Mouse (Mus musculus) urinary bladder, postnatal 4 days (tissue): ENCODE data around the gene Insm2.
"Not testable (repeated sequence)": the region's sequence is repeated elsewhere in the genome, so short reads cannot be mapped to it uniquely, and the experiment has no call there.

Experiments used
- DNase-seq, 2 experiments: peaks; one replicate each; pipeline ENCODE4 v3.0.0; 2021 to 2022; ENCODE audit warnings: low spot score in 2 of 2

The Insm2 gene

GRCm38 (mm10) chr12:55598887-55599561, at the start of gene Insm2:
Insm2 (plus strand) TSS chr12:55599427.
- no peak for DNase-seq

GRCm38 (mm10) chr12:55554901-55555300, 44.3 kb upstream of the Insm2 start:
- not testable (repeated sequence) for DNase-seq

- DNase-seq: no peak
Observed at GRCm38 (mm10) chr12:55557866-55558265, 41.4 kb upstream of the Insm2 start.

GRCm38 (mm10) chr12:55559184-55559855, 39.9 kb upstream of the Insm2 start:
- no peak for DNase-seq

- DNase-seq: no peak
Observed at GRCm38 (mm10) chr12:55560025-55560690, 39.1 kb upstream of the Insm2 start.

GRCm38 (mm10) chr12:55563742-55564141, 35.5 kb upstream of the Insm2 start:
- DNase-seq: no peak

GRCm38 (mm10) chr12:55564187-55564963, 34.9 kb upstream of the Insm2 start:
- no peak for DNase-seq

- DNase-seq: no peak
Observed at GRCm38 (mm10) chr12:55565206-55565605, 34.0 kb upstream of the Insm2 start, which contains the start of gene Aldoart2. Aldoart2 (plus strand) TSS chr12:55565239.

- no peak for DNase-seq
Observed at GRCm38 (mm10) chr12:55565867-55566266, 33.4 kb upstream of the Insm2 start.

- no peak for DNase-seq
Observed at GRCm38 (mm10) chr12:55566837-55567236, 32.4 kb upstream of the Insm2 start.

GRCm38 (mm10) chr12:55568466-55568865, 30.8 kb upstream of the Insm2 start:
- no peak for DNase-seq

- no peak for DNase-seq
Observed at GRCm38 (mm10) chr12:55569676-55570075, 29.6 kb upstream of the Insm2 start.

GRCm38 (mm10) chr12:55570646-55571045, 28.6 kb upstream of the Insm2 start:
- no peak for DNase-seq

GRCm38 (mm10) chr12:55571181-55571580, 28.0 kb upstream of the Insm2 start:
- no peak for DNase-seq

GRCm38 (mm10) chr12:55571661-55572060, 27.6 kb upstream of the Insm2 start:
- no peak for DNase-seq

- no peak for DNase-seq
Observed at GRCm38 (mm10) chr12:55573089-55573488, 26.1 kb upstream of the Insm2 start.

GRCm38 (mm10) chr12:55573794-55574193, 25.4 kb upstream of the Insm2 start:
- DNase-seq: no peak

- DNase-seq: not testable (repeated sequence)
Observed at GRCm38 (mm10) chr12:55586936-55587335, 12.3 kb upstream of the Insm2 start.

- DNase-seq: no peak
Observed at GRCm38 (mm10) chr12:55598537-55598886, 715 bp upstream of the Insm2 start.

GRCm38 (mm10) chr12:55599639-55600502, 644 bp downstream of the Insm2 start:
- DNase-seq: peak; percentile 60 to 76

GRCm38 (mm10) chr12:55600503-55600994, 1.3 kb downstream of the Insm2 start:
- no peak for DNase-seq
